Mouse (Mus musculus) embryonic facial prominence, embryonic 15.5 days (tissue): ENCODE data around the gene Nhlrc1. TPM values are rescaled to one million over a fixed set of nuclear protein-coding genes. Genes with fewer than 3 reads are reported as not detected.

Source experiments
- ATAC-seq: fragments of 200-750 bp; cut with Nextera tagmentation; 2 replicates; pipeline ENCODE4 v1.8.0; 2017; ENCODE audit warnings: low read depth, moderate TSS enrichment; ENCODE audit not compliant: insufficient number of reproducible peaks, low FRiP score, low TSS enrichment
- H3K27ac ChIP-seq: fragments of 300-500 bp; sonication (generic); replicated peaks from 2 replicates; pipeline ENCODE4 v1.5.1; 2015; ENCODE audit warnings: mild to moderate bottlenecking, inconsistent platforms
- H3K27me3 ChIP-seq: fragments of 300-500 bp; sonication (generic); 2 replicates; pipeline ENCODE4 v1.6.1; 2015; ENCODE audit warnings: inconsistent platforms
- H3K36me3 ChIP-seq: fragments of 300-500 bp; sonication (generic); 2 replicates; pipeline ENCODE4 v1.6.1; 2015; ENCODE audit warnings: mild to moderate bottlenecking, inconsistent platforms
- H3K4me1 ChIP-seq: fragments of 300-500 bp; sonication (generic); 2 replicates; pipeline ENCODE4 v1.6.1; 2015; ENCODE audit warnings: inconsistent platforms
- H3K4me2 ChIP-seq: fragments of 300-500 bp; sonication (generic); replicated peaks from 2 replicates; pipeline ENCODE4 v1.6.1; 2015; ENCODE audit warnings: mild to moderate bottlenecking, inconsistent platforms
- H3K4me3 ChIP-seq: fragments of 300-500 bp; sonication (generic); replicated peaks from 2 replicates; pipeline ENCODE4 v1.5.1; 2015; ENCODE audit warnings: mild to moderate bottlenecking, inconsistent platforms
- H3K9ac ChIP-seq: fragments of 300-500 bp; sonication (generic); 2 replicates; pipeline ENCODE4 v1.6.1; 2015; ENCODE audit warnings: inconsistent platforms
- H3K9me3 ChIP-seq: fragments of 300-500 bp; sonication (generic); replicated peaks from 2 replicates; pipeline ENCODE4 v1.6.1; 2016; ENCODE audit warnings: inconsistent platforms
- WGBS: fragments of 180-500 bp; shearing (Covaris S2); methylation state at CpG from one replicate; pipeline ENCODE4 v1.1.7; 2015; 5-methylcytosine and 5-hydroxymethylcytosine counted together
- polyA plus RNA-seq: library from polyadenylated mRNA; unstranded; fragments of >200 nt; fragmentation: Nextera tagmentation; extraction: Ambion mirVana; gene quantifications from 2 replicates; pipeline ENCODE4 v1.2.1, GENCODE M21; 2015

Gene Nhlrc1
- polyA plus RNA-seq, 1 experiment from 2014 or later, result 5.9 TPM

- WGBS, result 86% methylated on average over 4 of the region's 4 CpGs
- no peaks in the 10 kb centered on the region for H3K36me3 ChIP-seq
- H3K9ac ChIP-seq, result no peak overlapping the region
- H3K9me3 ChIP-seq, result no peaks in the 10 kb centered on the region
- H3K4me3 ChIP-seq, result no peak overlapping the region
- no peak for ATAC-seq
- no peaks in the 10 kb centered on the region for H3K4me1 ChIP-seq
- H3K4me2 ChIP-seq, result no peak overlapping the region
- no peak overlapping the region for H3K27ac ChIP-seq
- no peaks in the 10 kb centered on the region for H3K27me3 ChIP-seq
Observed at GRCm38 (mm10) chr13:47001590-47001989, 13.1 kb downstream of the Nhlrc1 start.

GRCm38 (mm10) chr13:46999498-46999897 is 15.2 kb downstream of the Nhlrc1 start:
- Histone ChIP-seq H3K4me3 (no peak overlapping the region), H3K36me3 (no peaks in the 10 kb centered on the region), H3K9ac (no peak overlapping the region), H3K27me3 (no peaks in the 10 kb centered on the region), H3K4me2 (no peak overlapping the region), H3K27ac (no peak overlapping the region), H3K9me3 (no peaks in the 10 kb centered on the region), H3K4me1 (no peaks in the 10 kb centered on the region)
- ATAC-seq, result no peak
- 56% methylated on average over 5 of the region's 5 CpGs for WGBS

- H3K27ac ChIP-seq, result no peak overlapping the region
- no peak for ATAC-seq
- WGBS, result 74% methylated on average over 4 of the region's 4 CpGs
Observed at GRCm38 (mm10) chr13:46997355-46997754, 17.3 kb downstream of the Nhlrc1 start.

GRCm38 (mm10) chr13:46993274-46993551 is 21.4 kb downstream of the Nhlrc1 start:
- Histone ChIP-seq H3K9me3 (no peaks in the 10 kb centered on the region), H3K27ac (no peak overlapping the region), H3K27me3 (no peaks in the 10 kb centered on the region), H3K9ac (no peak overlapping the region), H3K4me2 (no peak overlapping the region), H3K4me1 (no peaks in the 10 kb centered on the region), H3K36me3 (no peaks in the 10 kb centered on the region), H3K4me3 (no peak overlapping the region)
- no peak for ATAC-seq
- 78% methylated on average over 2 of the region's 2 CpGs for WGBS

More at GRCm38 (mm10) chr13:46997355-46997754, 17.3 kb downstream of the Nhlrc1 start:
- Histone ChIP-seq H3K9me3 (no peaks in the 10 kb centered on the region), H3K27me3 (no peaks in the 10 kb centered on the region), H3K4me2 (no peak overlapping the region), H3K36me3 (no peaks in the 10 kb centered on the region), H3K9ac (no peak overlapping the region), H3K4me3 (no peak overlapping the region), H3K4me1 (no peaks in the 10 kb centered on the region)

- Histone ChIP-seq H3K4me2 (no peak overlapping the region), H3K4me1 (no peaks in the 10 kb centered on the region), H3K4me3 (no peak overlapping the region), H3K27ac (no peak overlapping the region), H3K9ac (no peak overlapping the region), H3K9me3 (no peaks in the 10 kb centered on the region), H3K36me3 (no peaks in the 10 kb centered on the region), H3K27me3 (peaks cover 3% of the 10 kb centered on the region; the same call in 1 of the 2 replicates)
- no peak for ATAC-seq
- WGBS, result 76% methylated on average over 7 of the region's 7 CpGs
Observed at GRCm38 (mm10) chr13:46992516-46993273, 22.0 kb downstream of the Nhlrc1 start.

- Histone ChIP-seq H3K4me2 (no peak overlapping the region), H3K27me3 (peaks cover 4% of the 10 kb centered on the region; the same call in 1 of the 2 replicates), H3K4me1 (no peaks in the 10 kb centered on the region), H3K9ac (no peak overlapping the region), H3K36me3 (no peaks in the 10 kb centered on the region), H3K4me3 (no peak overlapping the region), H3K9me3 (no peaks in the 10 kb centered on the region), H3K27ac (no peak overlapping the region)
- 38% methylated on average over 4 of the region's 4 CpGs for WGBS
- ATAC-seq, result no peak
Observed at GRCm38 (mm10) chr13:46990376-46991011, 24.2 kb downstream of the Nhlrc1 start.

GRCm38 (mm10) chr13:46987941-46988340 is 26.7 kb downstream of the Nhlrc1 start:
- Histone ChIP-seq H3K36me3 (no peaks in the 10 kb centered on the region), H3K4me1 (no peaks in the 10 kb centered on the region), H3K27ac (no peak overlapping the region), H3K4me2 (no peak overlapping the region), H3K4me3 (no peak overlapping the region), H3K9ac (no peak overlapping the region), H3K27me3 (peaks cover 4% of the 10 kb centered on the region; the same call in 1 of the 2 replicates), H3K9me3 (no peaks in the 10 kb centered on the region)
- WGBS, result 71% methylated on average over 8 of the region's 8 CpGs
- ATAC-seq, result no peak

- H3K9ac ChIP-seq, result no peak overlapping the region
- no peaks in the 10 kb centered on the region for H3K36me3 ChIP-seq
- WGBS, result 70% methylated on average over 6 of the region's 6 CpGs
- no peak for ATAC-seq
- H3K4me3 ChIP-seq, result no peak overlapping the region
- no peak overlapping the region for H3K27ac ChIP-seq
- no peak overlapping the region for H3K4me2 ChIP-seq
- no peaks in the 10 kb centered on the region for H3K9me3 ChIP-seq
- H3K27me3 ChIP-seq, result peaks cover 4% of the 10 kb centered on the region; the same call in 1 of the 2 replicates
- no peaks in the 10 kb centered on the region for H3K4me1 ChIP-seq
Observed at GRCm38 (mm10) chr13:46986208-46986607, 28.4 kb downstream of the Nhlrc1 start.

GRCm38 (mm10) chr13:46983878-46984277 is 30.8 kb downstream of the Nhlrc1 start:
- H3K4me2 ChIP-seq, result no peak overlapping the region
- no peaks in the 10 kb centered on the region for H3K36me3 ChIP-seq
- no peak for ATAC-seq
- H3K4me3 ChIP-seq, result no peak overlapping the region
- H3K27me3 ChIP-seq, result peaks cover 4% of the 10 kb centered on the region; the same call in 1 of the 2 replicates
- H3K9ac ChIP-seq, result no peak overlapping the region
- WGBS, result 74% methylated on average over 2 of the region's 2 CpGs
- no peaks in the 10 kb centered on the region for H3K9me3 ChIP-seq
- no peaks in the 10 kb centered on the region for H3K4me1 ChIP-seq
- H3K27ac ChIP-seq, result no peak overlapping the region

GRCm38 (mm10) chr13:46979836-46980490 is 34.7 kb downstream of the Nhlrc1 start:
- Histone ChIP-seq H3K36me3 (no peaks in the 10 kb centered on the region), H3K27me3 (no peaks in the 10 kb centered on the region), H3K4me1 (no peaks in the 10 kb centered on the region), H3K4me3 (no peak overlapping the region), H3K9me3 (no peaks in the 10 kb centered on the region), H3K9ac (no peak overlapping the region), H3K4me2 (no peak overlapping the region), H3K27ac (no peak overlapping the region)
- WGBS, result 39% methylated on average over 13 of the region's 13 CpGs
- ATAC-seq, result no peak

GRCm38 (mm10) chr13:46976532-46976931 is 38.1 kb downstream of the Nhlrc1 start:
- H3K9me3 ChIP-seq, result no peaks in the 10 kb centered on the region
- no peak overlapping the region for H3K27ac ChIP-seq
- no peak overlapping the region for H3K4me2 ChIP-seq
- no peak overlapping the region for H3K4me3 ChIP-seq
- no peaks in the 10 kb centered on the region for H3K36me3 ChIP-seq
- no peaks in the 10 kb centered on the region for H3K27me3 ChIP-seq
- no peak overlapping the region for H3K9ac ChIP-seq
- no peak for ATAC-seq
- WGBS, result 81% methylated on average over 7 of the region's 7 CpGs
- no peaks in the 10 kb centered on the region for H3K4me1 ChIP-seq
